Comparison of ENCODE assay signal across 9 mouse cellular contexts in the genomic region with DNA sequence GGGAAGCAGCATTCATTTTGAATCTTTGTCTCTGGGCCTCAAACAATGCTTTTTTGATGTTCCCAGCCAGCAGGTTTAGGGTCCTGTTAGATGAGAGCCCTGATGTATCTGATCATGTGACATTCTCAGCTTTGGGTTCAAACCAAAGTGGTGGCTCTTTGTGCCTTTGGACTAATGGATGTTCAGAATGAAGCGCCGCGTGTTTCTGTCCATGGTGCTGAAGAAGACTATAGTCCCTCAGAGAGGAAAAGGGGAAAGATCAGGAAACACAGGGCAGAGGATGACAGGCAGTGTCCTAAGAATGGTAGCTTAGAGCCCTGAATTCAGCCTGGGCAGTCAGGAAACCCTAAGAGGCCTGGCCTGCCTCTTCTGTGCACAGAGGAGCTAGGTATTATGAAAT. TPM values are rescaled to one million over a fixed set of nuclear protein-coding genes. Genes with fewer than 3 reads are reported as not detected.
A peak's percentile ranks its signal among the peaks of the same experiment; 100 is the strongest.
DNase-seq lines count a peak whose midpoint lies in the region; ATAC-seq and TF ChIP-seq lines count a peak whose summit lies in the region.
"Had no signal": no experiment of that assay in that cellular context is flagged by ENCODE, and none has a peak within 500 bp of the region (broad histone marks: within the 10 kb centered on the region; RNA-seq: fewer than 3 reads in every experiment).

No protein-coding gene starts in this region.

- no peak for TF ChIP-seq CTCF in lung, embryonic 14.5 days (IDR thresholded peaks at IDR 0.05; ENCODE audit: low read depth)

- H3K27me3 ChIP-seq in liver, embryonic 12.5 days (replicated peaks), result peaks cover 32% of the 10 kb centered on the region
- peaks cover 11% of the 10 kb centered on the region; the same call in 1 of the 2 replicates for H3K27me3 ChIP-seq in forebrain, embryonic 15.5 days
- no peaks in the 10 kb centered on the region for H3K27me3 ChIP-seq in lung, embryonic 14.5 days (ENCODE audit: insufficient read depth, low read length)

- no peaks in the 10 kb centered on the region for H3K4me1 ChIP-seq in liver, embryonic 12.5 days
- H3K4me1 ChIP-seq in forebrain, embryonic 15.5 days, result peaks cover 23% of the 10 kb centered on the region
- no peaks in the 10 kb centered on the region for H3K4me1 ChIP-seq in lung, embryonic 14.5 days (ENCODE audit: insufficient read depth)
- H3K4me1 ChIP-seq: embryonic facial prominence, embryonic 15.5 days had no signal

- no peak overlapping the region for H3K4me2 ChIP-seq in liver, embryonic 12.5 days
- H3K4me2 ChIP-seq in forebrain, embryonic 15.5 days (replicated peaks), result no peak overlapping the region
- no peak overlapping the region for H3K4me2 ChIP-seq in lung, embryonic 14.5 days
- H3K4me2 ChIP-seq: embryonic facial prominence, embryonic 15.5 days had no signal

- no peak overlapping the region for H3K27ac ChIP-seq in liver, embryonic 12.5 days
- H3K27ac ChIP-seq in forebrain, embryonic 15.5 days (replicated peaks), result peak overlapping the region; percentile 26; the same call in 1 of the 2 replicates
- no peak overlapping the region for H3K27ac ChIP-seq in lung, embryonic 14.5 days (ENCODE audit: low read depth)
- H3K27ac ChIP-seq: embryonic facial prominence, embryonic 15.5 days had no signal

- no peak overlapping the region for H3K4me3 ChIP-seq in liver, embryonic 12.5 days
- no peak overlapping the region for H3K4me3 ChIP-seq in forebrain, embryonic 15.5 days
- no peak overlapping the region for H3K4me3 ChIP-seq in lung, embryonic 14.5 days (ENCODE audit: low read depth, low read length)
- H3K4me3 ChIP-seq: embryonic facial prominence, embryonic 15.5 days had no signal

- intact Hi-C loops in left cerebral cortex, postnatal 14 days (cut with DNase I), result no loop called here

- no peak for ATAC-seq in liver, embryonic 12.5 days
- no peak for ATAC-seq in forebrain, embryonic 15.5 days (replicated peaks)
- ATAC-seq in lung, embryonic 14.5 days (ENCODE audit: insufficient read depth), result no peak

- H3K9me3 ChIP-seq in liver, embryonic 12.5 days (replicated peaks), result no peaks in the 10 kb centered on the region
- no peaks in the 10 kb centered on the region for H3K9me3 ChIP-seq in forebrain, embryonic 15.5 days
- H3K9me3 ChIP-seq in lung, embryonic 14.5 days (ENCODE audit: low read depth, low read length), result no peaks in the 10 kb centered on the region
- H3K9me3 ChIP-seq: embryonic facial prominence, embryonic 15.5 days had no signal

- WGBS in liver, embryonic 12.5 days (ENCODE audit: insufficient replicate concordance), result 3% methylated on average over 3 of the region's 3 CpGs
- 7% methylated on average over 3 of the region's 3 CpGs for WGBS in forebrain, embryonic 15.5 days
- 1% methylated on average over 3 of the region's 3 CpGs for WGBS in lung, embryonic 14.5 days

- DNase-seq in liver (peak; percentile 53), WW6 (ENCODE audit: low read depth, low spot score) (peak; percentile 39)
- DNase-seq in lung, embryonic 14.5 days, result peak; percentile 94
- DNase-seq in yolk sac, embryonic 10.5 days (ENCODE audit: low spot score), result peak; percentile 74
- DNase-seq in left cerebral cortex, postnatal 14 days (ENCODE audit: low spot score in 2 of 2), result no peak
- DNase-seq in urinary bladder, postnatal 4 days (ENCODE audit: low spot score in 2 of 2), result no peak

- H3K36me3 ChIP-seq in liver, embryonic 12.5 days, result no peaks in the 10 kb centered on the region
- no peaks in the 10 kb centered on the region for H3K36me3 ChIP-seq in forebrain, embryonic 15.5 days
- no peaks in the 10 kb centered on the region for H3K36me3 ChIP-seq in lung, embryonic 14.5 days (ENCODE audit: insufficient read depth)
- H3K36me3 ChIP-seq: embryonic facial prominence, embryonic 15.5 days had no signal

- H3K9ac ChIP-seq in liver, embryonic 12.5 days, result no peak overlapping the region
- H3K9ac ChIP-seq in forebrain, embryonic 15.5 days (replicated peaks), result no peak overlapping the region
- no peak overlapping the region for H3K9ac ChIP-seq in lung, embryonic 14.5 days
- H3K9ac ChIP-seq: embryonic facial prominence, embryonic 15.5 days had no signal

RNA-seq across cellular contexts. Expression of gene Vstm2l, which starts 56.2 kb away (rescaled TPM):
- not detected in 2 replicates for polyA plus RNA-seq in liver, embryonic 12.5 days (2016; fragmentation: Nextera tagmentation; extraction: Ambion mirVana)
- polyA plus RNA-seq in forebrain, embryonic 15.5 days (2015; fragmentation: Nextera tagmentation; extraction: Ambion mirVana), result 7.7 and 8.4 TPM in 2 replicates
- polyA plus RNA-seq in lung, embryonic 14.5 days (2014; fragmentation: Nextera tagmentation; extraction: Ambion mirVana), result not detected in 2 replicates
- 100 to 1,000 TPM; 259 to 272 TPM for total RNA-seq in left cerebral cortex, postnatal 14 days (2021)

RNA-seq across cellular contexts. Expression of gene Tti1, which starts 57.6 kb away (rescaled TPM):
- polyA plus RNA-seq in liver, embryonic 12.5 days (2016; fragmentation: Nextera tagmentation; extraction: Ambion mirVana), result 21.8 and 22.2 TPM in 2 replicates
- 21.3 and 22.2 TPM in 2 replicates for polyA plus RNA-seq in forebrain, embryonic 15.5 days (2015; fragmentation: Nextera tagmentation; extraction: Ambion mirVana)
- polyA plus RNA-seq in lung, embryonic 14.5 days (2014; fragmentation: Nextera tagmentation; extraction: Ambion mirVana), result 25.9 and 27.3 TPM in 2 replicates
- 10 to 100 TPM; 16.9 to 19.8 TPM for total RNA-seq in left cerebral cortex, postnatal 14 days (2021)

RNA-seq across cellular contexts. Expression of gene Rprd1b, which starts 57.6 kb away (rescaled TPM):
- polyA plus RNA-seq in liver, embryonic 12.5 days (2016; fragmentation: Nextera tagmentation; extraction: Ambion mirVana), result 40.4 and 42.5 TPM in 2 replicates
- polyA plus RNA-seq in forebrain, embryonic 15.5 days (2015; fragmentation: Nextera tagmentation; extraction: Ambion mirVana), result 38.9 and 44.1 TPM in 2 replicates
- polyA plus RNA-seq in lung, embryonic 14.5 days (2014; fragmentation: Nextera tagmentation; extraction: Ambion mirVana), result 48.8 and 50.9 TPM in 2 replicates
- 10 to 100 TPM; 27.7 to 36.4 TPM for total RNA-seq in left cerebral cortex, postnatal 14 days (2021)

Comparison
In these comparisons a context has a peak if more than half of its experiments do, and no peak if none do; other contexts are left out.
1. DNase-seq: peak in liver (single experiment), WW6 (single experiment), lung, embryonic 14.5 days (single experiment) and yolk sac, embryonic 10.5 days (single experiment); none in left cerebral cortex, postnatal 14 days (0 of 2) and urinary bladder, postnatal 4 days (0 of 2).